Mouse (Mus musculus) thymus, adult 2 months (tissue): ENCODE measurements around the gene Fgfr2. TPM values are rescaled to one million over a fixed set of nuclear protein-coding genes. Genes with fewer than 3 reads are reported as not detected.

Experiments
- DNase-seq: peaks from one replicate; pipeline ENCODE4 v3.0.0; 2021
- H3K27ac ChIP-seq: fragments of 200-500 bp; 2 replicates; pipeline ENCODE4 v1.5.1; 2012; ENCODE audit warnings: low read length, control low read depth; ENCODE audit not compliant: control insufficient read depth, insufficient read depth
- H3K27me3 ChIP-seq: fragments of 200-500 bp; 2 replicates; pipeline ENCODE4 v1.6.1; 2012; ENCODE audit warnings: mild to moderate bottlenecking, low read length, moderate library complexity, mixed read lengths; ENCODE audit not compliant: control insufficient read depth, insufficient read depth
- H3K36me3 ChIP-seq: fragments of 200-500 bp; 2 replicates; pipeline ENCODE4 v1.6.1; 2012; ENCODE audit warnings: mild to moderate bottlenecking, low read length, moderate library complexity; ENCODE audit not compliant: control insufficient read depth, insufficient read depth
- H3K4me1 ChIP-seq: fragments of 200-500 bp; replicated peaks from 2 replicates; pipeline ENCODE4 v1.6.1; 2012; ENCODE audit warnings: low read length; ENCODE audit not compliant: control insufficient read depth, insufficient read depth
- H3K4me3 ChIP-seq: fragments of 200-500 bp; 2 replicates; pipeline ENCODE4 v1.5.1; 2012; ENCODE audit warnings: mild to moderate bottlenecking, low read length, control low read depth, moderate library complexity; ENCODE audit not compliant: control insufficient read depth, insufficient read depth
- CTCF ChIP-seq: fragments of 200-500 bp; IDR thresholded peaks from 2 replicates; pipeline ENCODE4 v1.5.1; 2012; ENCODE audit warnings: mild to moderate bottlenecking, control low read depth, low read length, moderate library complexity, borderline replicate concordance; ENCODE audit not compliant: control insufficient read depth, poor library complexity, insufficient read depth; ENCODE audit errors: extremely low read depth
- POLR2A ChIP-seq: fragments of 200-500 bp; IDR thresholded peaks from 2 replicates; pipeline ENCODE4 v1.6.1; 2012; ENCODE audit warnings: mild to moderate bottlenecking, low read length, control low read depth, moderate library complexity; ENCODE audit not compliant: control insufficient read depth, poor library complexity, insufficient read depth; ENCODE audit errors: extremely low read depth
- WGBS: fragments of 180-500 bp; shearing (Covaris S2); methylation state at CpG from one replicate; pipeline ENCODE4 v1.1.7; 2018; 5-methylcytosine and 5-hydroxymethylcytosine counted together
- polyA plus RNA-seq: library from polyadenylated mRNA; depleted of rRNA; stranded (reverse); fragments of >200 nt; gene quantifications from 2 replicates; pipeline ENCODE4 v1.2.3, GENCODE M21; 2012

The Fgfr2 gene
- polyA plus RNA-seq, 1 experiment: 12.1 TPM

- no peaks in the 10 kb centered on the region for H3K36me3 ChIP-seq
- WGBS: 95% methylated on average over 5 of the region's 5 CpGs
- no peak for TF ChIP-seq CTCF
- TF ChIP-seq POLR2A: no peak
- DNase-seq: no peak
- H3K4me3 ChIP-seq: no peak overlapping the region
- H3K27ac ChIP-seq: no peak overlapping the region
- H3K27me3 ChIP-seq: no peaks in the 10 kb centered on the region
- no peaks in the 10 kb centered on the region for H3K4me1 ChIP-seq
Observed at GRCm38 (mm10) chr7:131585551-131585950, 1537.6 kb downstream of the Fgfr2 start.

- Histone ChIP-seq H3K27me3 (no peaks in the 10 kb centered on the region), H3K27ac (no peak overlapping the region), H3K4me1 (no peaks in the 10 kb centered on the region), H3K36me3 (no peaks in the 10 kb centered on the region), H3K4me3 (no peak overlapping the region)
- WGBS: 93% methylated on average over 9 of the region's 9 CpGs
- DNase-seq: no peak
- TF ChIP-seq POLR2A (no peak), CTCF (no peak)
Observed at GRCm38 (mm10) chr7:131582178-131582577, 1541.0 kb downstream of the Fgfr2 start.

DNA sequence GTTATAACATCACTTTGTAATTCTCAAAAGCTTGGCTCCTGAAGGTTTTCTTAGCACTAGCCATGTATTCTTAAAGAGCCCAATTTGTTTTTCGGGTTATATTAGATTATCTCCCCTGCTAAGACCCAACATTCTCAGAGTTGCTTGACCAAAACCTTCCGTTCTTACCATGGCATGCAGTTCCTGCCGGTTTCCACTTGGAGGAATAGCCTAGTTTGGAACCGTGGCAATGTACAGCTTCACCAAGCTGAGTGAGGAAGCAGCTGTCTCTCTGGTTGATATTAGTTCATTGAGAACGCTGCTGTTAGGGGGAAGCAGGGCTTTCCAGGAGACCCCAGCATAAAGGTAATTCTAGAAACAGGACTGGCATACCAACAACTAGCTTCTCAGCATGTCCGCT, 1547.9 kb downstream of the Fgfr2 start:
- no peaks in the 10 kb centered on the region for H3K27me3 ChIP-seq

GRCm38 (mm10) chr7:131560697-131561042, 1562.5 kb downstream of the Fgfr2 start:
- 1% methylated on average over 14 of the region's 14 CpGs for WGBS
- H3K36me3 ChIP-seq: peaks cover 32% of the 10 kb centered on the region
- H3K27ac ChIP-seq: no peak overlapping the region
- no peak for DNase-seq
- H3K27me3 ChIP-seq: peaks cover 13% of the 10 kb centered on the region; the same call in 1 of the 2 replicates
- no peak for TF ChIP-seq POLR2A
- no peak for TF ChIP-seq CTCF
- peak overlapping the region; percentile 75 for H3K4me3 ChIP-seq
- H3K4me1 ChIP-seq: peaks cover 11% of the 10 kb centered on the region; the same call in 1 of the 2 replicates

More for the DNA sequence above, 1547.9 kb downstream of the Fgfr2 start:
- Histone ChIP-seq H3K4me1 (no peaks in the 10 kb centered on the region), H3K27ac (no peak overlapping the region), H3K4me3 (no peak overlapping the region), H3K36me3 (peaks cover 46% of the 10 kb centered on the region)
- TF ChIP-seq POLR2A (no peak), CTCF (no peak)
- WGBS: 85% methylated on average over 6 of the region's 6 CpGs
- no peak for DNase-seq

GRCm38 (mm10) chr7:131559986-131560696, 1563.0 kb downstream of the Fgfr2 start, which contains the start of gene Bub3:
Gene Bub3 (plus strand): TSS chr7:131560222.
- TF ChIP-seq CTCF (peak; percentile 68; the same call in 1 of the 2 replicates), POLR2A (peak; percentile 95)
- peaks cover 28% of the 10 kb centered on the region for H3K36me3 ChIP-seq
- H3K4me3 ChIP-seq: peak within 1 kb of the TSS; percentile 75
- peaks cover 16% of the 10 kb centered on the region; the same call in 1 of the 2 replicates for H3K4me1 ChIP-seq
- peaks cover 18% of the 10 kb centered on the region for H3K27me3 ChIP-seq
- under 1% methylated on average over 48 of the region's 51 CpGs for WGBS
- peak within 1 kb of the TSS; percentile 27; the same call in 1 of the 2 replicates for H3K27ac ChIP-seq
- peak; percentile 90 for DNase-seq

GRCm38 (mm10) chr7:131557751-131558150, 1565.4 kb downstream of the Fgfr2 start:
- H3K36me3 ChIP-seq: peaks cover 9% of the 10 kb centered on the region
- H3K4me1 ChIP-seq: peaks cover 28% of the 10 kb centered on the region
- no peak overlapping the region for H3K4me3 ChIP-seq
- WGBS: 44% methylated on average over 2 of the region's 2 CpGs
- H3K27me3 ChIP-seq: peaks cover 39% of the 10 kb centered on the region
- no peak for TF ChIP-seq POLR2A
- TF ChIP-seq CTCF: no peak
- DNase-seq: no peak
- H3K27ac ChIP-seq: no peak overlapping the region
